15 mouse cellular contexts compared by ENCODE assay signal in genomic region chr9:70298221-70298620, GRCm38 (mm10).
DNase-seq lines count a peak whose midpoint lies in the region; ATAC-seq and TF ChIP-seq lines count a peak whose summit lies in the region.
"Had no signal": no experiment of that assay in that cellular context is flagged by ENCODE, and none has a peak within 500 bp of the region (broad histone marks: within the 10 kb centered on the region; RNA-seq: fewer than 3 reads in every experiment).

No protein-coding gene starts in this region.

- H3K36me3 ChIP-seq in midbrain, embryonic 10.5 days, result peaks cover 9% of the 10 kb centered on the region
- H3K36me3 ChIP-seq in midbrain, embryonic 15.5 days (replicated peaks), result no peaks in the 10 kb centered on the region
- H3K36me3 ChIP-seq in forebrain, embryonic 13.5 days (ENCODE audit: poor library complexity, severe bottlenecking), result no peaks in the 10 kb centered on the region
- H3K36me3 ChIP-seq in midbrain, embryonic 14.5 days (ENCODE audit: control insufficient read depth, insufficient read depth, low read length), result no peaks in the 10 kb centered on the region

- ATAC-seq in midbrain, embryonic 15.5 days (replicated peaks), result no peak
- peak; percentile 36; the same call in 1 of the 2 replicates for ATAC-seq in forebrain, embryonic 13.5 days
- ATAC-seq in midbrain, embryonic 14.5 days (ENCODE audit: low FRiP score, low TSS enrichment), result no peak
- no peak for ATAC-seq in erythroblast, adult 5-6 weeks (replicated peaks; ENCODE audit: low FRiP score, poor library complexity, severe bottlenecking)

- peaks cover 24% of the 10 kb centered on the region for H3K4me1 ChIP-seq in midbrain, embryonic 10.5 days
- peaks cover 13% of the 10 kb centered on the region; the same call in 1 of the 2 replicates for H3K4me1 ChIP-seq in midbrain, embryonic 15.5 days
- peaks cover 18% of the 10 kb centered on the region for H3K4me1 ChIP-seq in forebrain, embryonic 13.5 days
- peaks cover 5% of the 10 kb centered on the region; the same call in 1 of the 2 replicates for H3K4me1 ChIP-seq in midbrain, embryonic 14.5 days (ENCODE audit: control insufficient read depth, insufficient read depth, low read length)
- H3K4me1 ChIP-seq: limb, embryonic 15.5 days had no signal

- WGBS in midbrain, embryonic 10.5 days, result 28% methylated on average over 7 of the region's 7 CpGs
- 12% methylated on average over 7 of the region's 7 CpGs for WGBS in midbrain, embryonic 15.5 days
- WGBS in forebrain, embryonic 13.5 days, result 5% methylated on average over 7 of the region's 7 CpGs
- 9% methylated on average over 7 of the region's 7 CpGs for WGBS in midbrain, embryonic 14.5 days

- no peak overlapping the region for H3K4me3 ChIP-seq in midbrain, embryonic 10.5 days
- H3K4me3 ChIP-seq in midbrain, embryonic 15.5 days, result no peak overlapping the region
- H3K4me3 ChIP-seq in forebrain, embryonic 13.5 days, result no peak overlapping the region
- no peak overlapping the region for H3K4me3 ChIP-seq in midbrain, embryonic 14.5 days (replicated peaks; ENCODE audit: low read depth, low read length)
- no peak overlapping the region for H3K4me3 ChIP-seq in gastrocnemius, adult 2 months
- H3K4me3 ChIP-seq: layer of hippocampus, adult 2 months; limb, embryonic 15.5 days; lung, embryonic 15.5 days had no signal

- peak overlapping the region; percentile 79 for H3K27ac ChIP-seq in midbrain, embryonic 10.5 days (replicated peaks)
- no peak overlapping the region for H3K27ac ChIP-seq in midbrain, embryonic 15.5 days
- peak overlapping the region; percentile 27; the same call in 1 of the 2 replicates for H3K27ac ChIP-seq in forebrain, embryonic 13.5 days
- no peak overlapping the region for H3K27ac ChIP-seq in midbrain, embryonic 14.5 days (replicated peaks; ENCODE audit: low read depth, low read length)
- H3K27ac ChIP-seq in gastrocnemius, adult 2 months, result no peak overlapping the region
- H3K27ac ChIP-seq: layer of hippocampus, adult 2 months; limb, embryonic 15.5 days; lung, embryonic 15.5 days had no signal

- H3K4me2 ChIP-seq in midbrain, embryonic 15.5 days, result no peak overlapping the region
- H3K4me2 ChIP-seq in forebrain, embryonic 13.5 days, result no peak overlapping the region
- H3K4me2 ChIP-seq in midbrain, embryonic 14.5 days (ENCODE audit: low read length), result no peak overlapping the region
- H3K4me2 ChIP-seq: limb, embryonic 15.5 days; lung, embryonic 15.5 days had no signal

- peak; percentile 14 for DNase-seq in cerebellum, adult 11-12 months
- DNase-seq in cerebellum, postnatal 10 days, result no peak
- DNase-seq in midbrain, embryonic 10.5 days (ENCODE audit: low spot score), result peak; percentile 39
- DNase-seq in midbrain, embryonic 14.5 days, result peak; percentile 50
- DNase-seq in gastrocnemius, adult 2 months, result no peak
- DNase-seq: cerebellum, postnatal 36 days; heart, postnatal 10 days; kidney, adult 18-20 months; spleen, adult 18-20 months had no signal

- no peak overlapping the region for H3K9ac ChIP-seq in midbrain, embryonic 15.5 days
- no peak overlapping the region for H3K9ac ChIP-seq in forebrain, embryonic 13.5 days
- no peak overlapping the region for H3K9ac ChIP-seq in midbrain, embryonic 14.5 days (replicated peaks; ENCODE audit: low read length)
- H3K9ac ChIP-seq: limb, embryonic 15.5 days; lung, embryonic 15.5 days had no signal

- no peaks in the 10 kb centered on the region for H3K27me3 ChIP-seq in midbrain, embryonic 10.5 days (ENCODE audit: low read depth, poor library complexity, severe bottlenecking)
- no peaks in the 10 kb centered on the region for H3K27me3 ChIP-seq in midbrain, embryonic 15.5 days (replicated peaks)
- no peaks in the 10 kb centered on the region for H3K27me3 ChIP-seq in forebrain, embryonic 13.5 days
- H3K27me3 ChIP-seq in midbrain, embryonic 14.5 days (ENCODE audit: control insufficient read depth, insufficient read depth, low read length), result no peaks in the 10 kb centered on the region
- H3K27me3 ChIP-seq: limb, embryonic 15.5 days; lung, embryonic 15.5 days had no signal

- no peaks in the 10 kb centered on the region for H3K9me3 ChIP-seq in midbrain, embryonic 10.5 days (replicated peaks)
- no peaks in the 10 kb centered on the region for H3K9me3 ChIP-seq in midbrain, embryonic 15.5 days
- no peaks in the 10 kb centered on the region for H3K9me3 ChIP-seq in forebrain, embryonic 13.5 days (replicated peaks)
- H3K9me3 ChIP-seq in midbrain, embryonic 14.5 days (ENCODE audit: control insufficient read depth, low read length), result no peaks in the 10 kb centered on the region
- H3K9me3 ChIP-seq: limb, embryonic 15.5 days; lung, embryonic 15.5 days had no signal

- intact Hi-C loops in gastrocnemius, adult 2 months (cut with DNase I), result no loop called here

- no peak for TF ChIP-seq CTCF in gastrocnemius, adult 2 months (IDR thresholded peaks at IDR 0.05)

Comparison
In these comparisons a context has a peak if more than half of its experiments do, and no peak if none do; other contexts are left out.
1. DNase-seq: peak in cerebellum, adult 11-12 months (single experiment), midbrain, embryonic 10.5 days (single experiment) and midbrain, embryonic 14.5 days (single experiment); none in cerebellum, postnatal 10 days (0 of 2) and gastrocnemius, adult 2 months (single experiment).
2. H3K27ac ChIP-seq: peak in midbrain, embryonic 10.5 days (single experiment) and forebrain, embryonic 13.5 days (single experiment); none in midbrain, embryonic 15.5 days (single experiment), midbrain, embryonic 14.5 days (single experiment) and gastrocnemius, adult 2 months (single experiment).